9 mouse cellular contexts compared by ENCODE assay signal in the genomic region with DNA sequence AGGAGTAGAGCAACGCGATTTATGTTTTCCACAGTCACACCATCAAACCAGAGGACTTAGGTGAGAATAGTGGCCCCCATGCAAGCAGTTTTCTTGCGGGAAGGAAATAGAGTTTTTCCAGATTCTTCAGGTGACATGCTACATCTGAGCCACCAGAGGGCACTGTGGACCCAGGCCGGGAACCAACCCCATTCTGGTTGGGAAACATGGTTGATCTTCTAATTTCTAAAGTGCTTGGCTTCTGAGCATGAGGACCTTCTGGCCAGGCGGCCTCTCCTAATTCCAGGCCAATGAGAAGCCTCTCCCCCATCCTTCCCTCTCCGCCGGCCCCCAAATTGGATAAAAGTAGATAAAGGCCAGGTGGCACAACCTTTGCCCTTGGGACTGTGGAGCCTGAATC. TPM values are rescaled to one million over a fixed set of nuclear protein-coding genes. Genes with fewer than 3 reads are reported as not detected.
DNase-seq lines count a peak whose midpoint lies in the region; ATAC-seq and TF ChIP-seq lines count a peak whose summit lies in the region.
"Had no signal": no experiment of that assay in that cellular context is flagged by ENCODE, and none has a peak within 500 bp of the region (broad histone marks: within the 10 kb centered on the region; RNA-seq: fewer than 3 reads in every experiment).

No protein-coding gene starts in this region.

- intact Hi-C loops in heart, postnatal 14 days (cut with DNase I): loop anchor here (1.0 to 10.0 kb wide), 4 partner anchors 56 to 896 kb away; partner anchors contain the start of gene Stk32b

- H3K4me2 ChIP-seq in heart, embryonic 11.5 days: no peak overlapping the region

- no peak for TF ChIP-seq POLR2A in small intestine, adult 2 months (IDR thresholded peaks at IDR 0.05; ENCODE audit: low read depth, low read length)

- H3K4me3 ChIP-seq in heart, embryonic 11.5 days (ENCODE audit: low read depth, low read length): no peak overlapping the region
- H3K4me3 ChIP-seq in small intestine, adult 2 months (ENCODE audit: low read depth, low read length): no peak overlapping the region
- H3K4me3 ChIP-seq: megakaryocyte, embryonic 14.5 days had no signal

- no peaks in the 10 kb centered on the region for H3K27me3 ChIP-seq in heart, embryonic 11.5 days (ENCODE audit: control insufficient read depth, insufficient read depth, low read length)
- H3K27me3 ChIP-seq in small intestine, adult 2 months (ENCODE audit: control insufficient read depth, insufficient read depth, low read length): no peaks in the 10 kb centered on the region
- H3K27me3 ChIP-seq: megakaryocyte, embryonic 14.5 days had no signal

- ATAC-seq in heart, embryonic 11.5 days (replicated peaks; ENCODE audit: insufficient number of reproducible peaks, low FRiP score, low TSS enrichment): no peak

- 16% methylated on average over 7 of the region's 7 CpGs for WGBS in heart, embryonic 11.5 days (ENCODE audit: insufficient replicate concordance)
- 20% methylated on average over 7 of the region's 7 CpGs for WGBS in small intestine, adult 2 months

- TF ChIP-seq CTCF in small intestine, adult 2 months (IDR thresholded peaks at IDR 0.05; ENCODE audit: extremely low read depth, insufficient read length, insufficient replicate concordance, low read depth, low read length): peak; percentile 86; the same call in 1 of the 2 replicates

- H3K9ac ChIP-seq in heart, embryonic 11.5 days (ENCODE audit: low read depth, low read length): no peak overlapping the region

- peak; percentile 36 to 57 for DNase-seq in heart, postnatal 14 days
- peak; percentile 8 for DNase-seq in thymus, postnatal 25 days
- no peak for DNase-seq in thymus, postnatal 36 days
- peak; percentile 69 to 76 for DNase-seq in cerebellum, postnatal 10 days
- DNase-seq in kidney, postnatal 25 days: peak; percentile 40 to 43
- no peak for DNase-seq in T-cell, adult 2 months (ENCODE audit: low spot score)

- H3K27ac ChIP-seq in heart, embryonic 11.5 days (ENCODE audit: low read depth, low read length): no peak overlapping the region
- no peak overlapping the region for H3K27ac ChIP-seq in small intestine, adult 2 months (ENCODE audit: insufficient read depth, low read depth, low read length)

- H3K9me3 ChIP-seq in heart, embryonic 11.5 days (replicated peaks; ENCODE audit: control insufficient read depth, low read length): no peaks in the 10 kb centered on the region
- H3K9me3 ChIP-seq: megakaryocyte, embryonic 14.5 days had no signal

- no peaks in the 10 kb centered on the region for H3K36me3 ChIP-seq in heart, embryonic 11.5 days (ENCODE audit: control insufficient read depth, insufficient read depth, low read length)
- no peaks in the 10 kb centered on the region for H3K36me3 ChIP-seq in small intestine, adult 2 months (ENCODE audit: control insufficient read depth, insufficient read depth, low read length)

- H3K4me1 ChIP-seq in heart, embryonic 11.5 days (ENCODE audit: control insufficient read depth, insufficient read depth, low read length): no peaks in the 10 kb centered on the region
- H3K4me1 ChIP-seq in small intestine, adult 2 months (ENCODE audit: control insufficient read depth, insufficient read depth, insufficient read length, low read length): no peaks in the 10 kb centered on the region
- H3K4me1 ChIP-seq: megakaryocyte, embryonic 14.5 days had no signal

RNA-seq across cellular contexts. Expression of gene Evc, which starts 38.3 kb away (rescaled TPM):
- total RNA-seq in heart, postnatal 14 days (2021): 1 to 10 TPM; 5.5 to 5.8 TPM
- polyA plus RNA-seq in heart, embryonic 11.5 days (2014; fragmentation: Nextera tagmentation; extraction: Ambion mirVana): 4.0 and 6.9 TPM in 2 replicates
- polyA plus RNA-seq in small intestine, adult 2 months (2012; rRNA removed): 2.3 and 3.5 TPM in 2 replicates

RNA-seq across cellular contexts. Expression of gene Evc2, which starts 39.9 kb away (rescaled TPM):
- total RNA-seq in heart, postnatal 14 days (2021): 1 to 10 TPM; 3.6 to 3.8 TPM
- polyA plus RNA-seq in heart, embryonic 11.5 days (2014; fragmentation: Nextera tagmentation; extraction: Ambion mirVana): 10.3 and 10.6 TPM in 2 replicates
- 2.7 and 4.6 TPM in 2 replicates for polyA plus RNA-seq in small intestine, adult 2 months (2012; rRNA removed)

RNA-seq across cellular contexts. Expression of gene Crmp1, which starts 56.6 kb away (rescaled TPM):
- 1 to 10 TPM; 1.1 to 4.2 TPM for total RNA-seq in heart, postnatal 14 days (2021)
- polyA plus RNA-seq in heart, embryonic 11.5 days (2014; fragmentation: Nextera tagmentation; extraction: Ambion mirVana): 11.4 and 11.8 TPM in 2 replicates
- 0.79 and 1.1 TPM in 2 replicates for polyA plus RNA-seq in small intestine, adult 2 months (2012; rRNA removed)

Comparison
In these comparisons a context has a peak if more than half of its experiments do, and no peak if none do; other contexts are left out.
1. DNase-seq: peak in heart, postnatal 14 days (2 of 2), thymus, postnatal 25 days (single experiment), cerebellum, postnatal 10 days (2 of 2) and kidney, postnatal 25 days (2 of 2); none in thymus, postnatal 36 days (0 of 2) and T-cell, adult 2 months (single experiment).